Mouse (Mus musculus): ENCODE results near the gene Klk6.

DNA sequence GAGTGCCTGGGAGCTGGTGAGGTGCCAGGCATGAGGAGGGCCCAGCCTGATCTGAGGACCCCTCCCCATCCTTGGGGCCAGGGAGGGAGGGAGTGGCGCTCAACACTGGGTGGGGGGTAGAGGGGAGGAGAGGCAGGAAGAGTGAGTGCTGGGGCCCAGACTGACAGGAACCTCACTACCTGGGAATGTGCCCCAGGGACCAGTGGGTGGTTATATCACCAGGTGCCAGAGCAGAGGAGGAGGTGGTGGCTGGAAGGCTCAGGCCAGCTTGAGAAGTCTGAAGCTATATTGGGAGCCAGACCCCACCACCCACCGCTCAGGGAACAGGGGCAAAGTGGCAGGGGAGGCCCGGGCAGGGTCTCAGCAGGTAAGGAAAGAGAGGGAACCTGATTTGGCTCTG, 17.4 kb downstream of the Klk6 start, which contains the start of gene Klk5:
- TF ChIP-seq EP300 (IDR thresholded peaks at IDR 0.05; ENCODE audit: low read depth) (no peak), CTCF (IDR thresholded peaks at IDR 0.05; ENCODE audit: low read depth) (no peak)
